Mouse (Mus musculus): ENCODE measurements around the gene Cox7a2.

Gene Cox7a2

DNA sequence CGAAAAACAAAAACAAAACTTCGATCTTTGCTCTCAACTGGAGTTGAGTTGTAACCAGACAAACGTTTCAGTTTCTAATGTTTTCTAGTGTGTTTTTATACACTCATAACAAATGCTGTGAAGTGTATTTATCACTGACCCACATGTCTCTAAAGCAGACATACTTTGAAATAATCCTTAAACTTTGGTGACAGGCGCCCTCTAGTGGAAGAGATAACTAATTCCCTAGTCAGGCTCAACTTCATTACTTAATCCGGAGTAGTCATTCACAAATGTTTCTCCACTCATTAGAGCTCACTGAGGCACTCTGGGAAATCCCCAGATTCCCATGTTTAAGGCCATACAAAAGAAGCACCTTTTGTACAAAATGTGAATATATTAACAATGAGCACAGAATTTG lies 36.6 kb downstream of the Cox7a2 start:
- DNase-seq, result peak in 1 of 2 experiments; percentile 16

DNA sequence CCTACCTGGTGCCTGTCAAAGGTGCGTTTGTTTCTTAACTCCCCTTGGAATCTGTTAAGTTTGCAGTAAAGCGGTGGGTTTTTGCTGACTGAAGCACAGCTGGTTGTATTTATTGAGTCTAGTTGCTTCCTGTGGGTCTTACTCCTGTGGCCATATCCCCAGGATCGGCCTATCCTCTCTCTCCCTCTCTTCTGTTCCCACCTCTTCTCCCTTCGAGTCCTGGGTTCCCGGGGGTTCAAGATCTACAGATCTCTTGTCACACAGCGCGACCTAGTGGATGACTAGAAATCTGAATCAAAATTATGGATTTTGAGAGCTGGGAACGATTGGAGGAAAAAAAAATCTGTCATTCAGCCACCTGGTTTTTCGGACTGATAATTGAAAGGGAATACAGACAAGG lies 38.6 kb downstream of the Cox7a2 start:
- peak in 1 of 2 experiments; percentile 42 for DNase-seq

DNA sequence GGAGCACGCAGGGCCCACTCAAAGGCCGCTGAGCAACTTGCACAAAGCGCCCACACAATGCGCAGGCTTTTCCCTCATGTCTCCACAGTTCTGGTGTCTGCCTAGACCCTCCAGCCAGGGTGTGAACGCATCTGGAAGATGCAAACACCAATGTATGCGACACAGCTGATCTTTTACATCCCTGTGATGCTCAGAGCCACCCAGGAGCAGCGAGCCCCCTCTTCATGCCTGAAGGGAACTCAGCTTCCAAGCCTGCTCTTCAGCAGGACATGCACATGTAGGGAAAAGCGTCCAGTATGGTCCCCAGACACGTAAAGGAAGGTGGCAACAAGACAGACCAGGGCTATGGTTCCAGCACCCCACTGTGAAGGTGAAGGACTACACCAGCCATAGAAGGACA lies 39.5 kb downstream of the Cox7a2 start:
- DNase-seq, result no peak

DNA sequence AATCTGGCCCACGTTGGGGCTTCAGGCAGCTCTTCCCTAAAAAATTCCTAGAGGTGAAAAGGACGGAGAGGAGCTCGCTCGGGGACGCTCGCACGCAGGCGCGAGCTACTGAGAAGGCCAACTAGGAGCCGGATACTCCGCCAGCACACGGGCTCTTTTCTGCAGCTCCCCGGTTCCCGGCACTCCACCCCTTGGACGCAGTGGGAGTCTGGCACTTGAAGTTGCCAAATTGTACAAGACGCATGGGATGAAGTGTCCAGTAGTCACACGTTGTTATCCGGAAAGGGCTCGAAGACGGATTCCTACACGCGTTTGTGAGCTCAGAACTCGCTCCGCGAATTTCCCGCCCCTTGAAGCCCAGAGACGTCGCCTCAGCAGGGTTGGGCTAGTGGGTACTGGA lies 40.2 kb downstream of the Cox7a2 start:
- peak; percentile 5 to 46 for DNase-seq

DNA sequence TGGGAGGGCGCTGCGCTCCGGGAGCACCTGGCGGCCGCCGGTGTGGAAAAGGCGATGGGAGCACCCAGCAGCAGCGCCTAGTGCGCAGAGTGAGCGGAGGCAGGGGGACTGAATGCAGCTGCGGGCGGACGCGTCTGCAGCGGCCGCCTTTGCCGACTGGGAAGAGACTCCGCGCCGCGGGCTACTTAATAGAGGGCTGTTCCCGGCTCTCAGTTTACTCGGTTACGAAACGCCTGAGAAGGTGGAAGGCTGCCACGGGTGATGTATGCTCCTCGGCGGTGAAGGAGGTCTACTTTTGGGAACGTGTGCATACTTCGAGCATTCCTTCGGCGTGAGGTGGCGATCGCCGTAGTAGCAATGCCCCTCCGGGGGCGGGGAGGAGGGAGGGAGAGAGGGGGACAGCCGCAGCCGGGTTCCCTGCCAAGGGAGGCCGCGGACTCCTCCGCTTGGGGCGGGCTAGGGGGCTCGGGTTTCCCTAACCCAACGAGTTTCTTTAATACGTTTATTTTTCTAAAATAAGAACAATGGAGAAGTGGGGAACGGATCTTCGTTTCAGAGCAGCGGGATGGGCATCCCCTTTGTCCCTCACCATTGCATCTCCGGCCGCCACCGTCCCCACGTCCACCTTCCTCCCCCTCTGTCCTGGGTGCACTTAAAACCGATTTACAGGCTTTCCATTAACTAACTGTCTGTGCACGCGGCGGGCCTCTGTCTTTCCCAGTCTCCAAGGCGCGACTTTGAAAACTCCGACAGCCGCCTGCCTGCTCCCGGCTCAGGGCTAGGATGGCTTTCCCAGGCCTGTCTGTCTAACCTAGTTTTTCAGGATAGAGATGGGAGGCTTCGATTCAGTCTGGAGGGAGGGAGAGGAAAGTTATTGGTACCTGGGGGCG lies 41.0 kb downstream of the Cox7a2 start, which contains the start of gene Col12a1:
Col12a1 (minus strand) TSS at position 351 of the 890 bp plus-strand sequence.
- DNase-seq, result peak; percentile 91 to 93

DNA sequence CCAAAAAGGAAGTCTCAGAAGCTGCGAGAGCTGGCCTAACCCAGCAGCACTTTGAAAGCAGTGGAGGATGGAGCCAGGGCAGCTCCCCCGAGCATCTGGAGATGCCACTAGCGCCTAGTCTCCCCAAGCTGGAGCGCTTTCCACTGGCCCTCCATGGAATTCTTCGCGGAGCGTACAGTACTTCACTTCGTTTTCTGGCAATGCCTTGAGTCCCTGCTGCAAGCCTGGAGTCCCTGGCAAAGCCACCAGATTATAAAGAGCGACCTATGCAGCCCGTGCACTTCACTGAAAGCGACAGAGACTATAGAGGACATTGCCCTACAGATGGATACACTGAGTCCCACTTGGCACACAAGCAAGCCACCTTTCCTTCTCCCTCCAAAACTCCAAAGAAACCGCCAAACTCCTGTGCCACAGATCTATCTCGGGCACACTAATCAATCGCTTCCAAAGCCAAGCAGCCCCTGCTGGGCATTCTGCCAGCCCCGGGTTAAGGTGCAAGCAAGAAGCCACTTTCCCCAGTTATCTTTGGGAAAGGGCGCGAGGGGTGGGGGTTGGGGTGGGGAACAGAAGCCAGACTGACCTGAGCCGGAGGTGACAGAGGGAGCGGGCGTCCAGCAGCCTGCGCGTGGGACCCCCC lies 41.7 kb downstream of the Cox7a2 start:
- peak; percentile 6 to 10 for DNase-seq

DNA sequence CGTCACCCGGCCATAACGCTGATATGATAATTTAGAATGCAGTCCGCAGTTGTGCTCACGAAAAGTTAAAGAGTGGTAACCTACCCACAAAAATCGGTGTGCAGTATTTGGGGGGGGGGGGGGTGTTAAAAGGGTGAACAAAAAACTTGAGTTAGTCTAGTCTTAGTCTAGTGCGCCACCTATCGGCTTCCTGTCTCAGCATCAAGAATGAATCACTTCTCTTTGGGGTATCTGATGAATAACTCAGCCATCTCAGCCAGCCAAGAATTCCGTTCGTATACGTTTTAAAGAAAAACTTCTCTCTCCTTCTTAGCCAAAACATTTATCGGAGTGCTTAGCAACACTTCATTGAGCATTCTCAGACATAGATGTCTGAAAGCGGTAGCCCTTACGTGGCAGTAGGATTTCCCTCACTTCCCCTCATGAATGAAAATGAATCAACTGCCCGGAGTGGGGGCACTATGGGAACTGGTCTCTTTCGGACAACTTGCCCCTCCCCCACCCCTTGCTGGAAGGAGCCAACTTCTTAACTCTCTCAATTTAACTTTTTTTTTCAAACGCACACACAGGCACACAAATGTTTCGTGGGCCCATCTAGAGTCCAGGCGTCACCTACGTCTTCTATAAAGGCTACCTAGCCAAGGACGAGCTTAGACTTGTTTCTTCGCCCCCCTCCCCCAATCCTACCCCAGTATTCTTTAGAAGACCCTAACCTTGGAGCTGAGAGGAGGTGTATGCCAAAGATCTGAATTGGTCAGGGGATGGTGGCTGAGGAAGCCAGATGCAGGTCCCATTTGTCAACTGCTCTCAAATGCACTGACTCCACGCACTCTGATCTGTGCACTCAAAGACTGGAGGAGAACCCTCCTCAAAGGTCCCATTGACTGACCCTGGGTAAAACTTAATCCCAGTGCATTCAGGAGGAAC lies 42.5 kb downstream of the Cox7a2 start:
- peak; percentile 46 to 69 for DNase-seq

DNA sequence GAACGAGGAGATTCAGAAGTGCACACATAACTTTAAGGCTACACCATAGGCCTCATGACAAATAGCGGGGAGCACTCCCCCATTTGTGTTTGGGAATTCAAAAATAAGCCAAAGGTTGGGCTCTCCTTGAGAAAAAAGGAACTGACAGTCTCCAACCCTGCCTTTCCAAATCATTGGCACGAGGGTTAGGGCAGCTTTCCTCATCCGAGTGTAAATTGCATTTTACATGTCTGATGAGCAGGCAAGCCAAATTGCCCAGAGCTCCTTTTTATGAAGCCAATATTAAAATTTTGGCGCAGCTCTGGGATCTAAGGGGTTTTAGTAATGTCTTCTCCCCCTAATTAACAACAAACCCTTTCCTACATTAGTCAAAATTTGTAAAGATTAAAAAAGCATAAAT lies 43.2 kb downstream of the Cox7a2 start:
- no peak for DNase-seq

DNA sequence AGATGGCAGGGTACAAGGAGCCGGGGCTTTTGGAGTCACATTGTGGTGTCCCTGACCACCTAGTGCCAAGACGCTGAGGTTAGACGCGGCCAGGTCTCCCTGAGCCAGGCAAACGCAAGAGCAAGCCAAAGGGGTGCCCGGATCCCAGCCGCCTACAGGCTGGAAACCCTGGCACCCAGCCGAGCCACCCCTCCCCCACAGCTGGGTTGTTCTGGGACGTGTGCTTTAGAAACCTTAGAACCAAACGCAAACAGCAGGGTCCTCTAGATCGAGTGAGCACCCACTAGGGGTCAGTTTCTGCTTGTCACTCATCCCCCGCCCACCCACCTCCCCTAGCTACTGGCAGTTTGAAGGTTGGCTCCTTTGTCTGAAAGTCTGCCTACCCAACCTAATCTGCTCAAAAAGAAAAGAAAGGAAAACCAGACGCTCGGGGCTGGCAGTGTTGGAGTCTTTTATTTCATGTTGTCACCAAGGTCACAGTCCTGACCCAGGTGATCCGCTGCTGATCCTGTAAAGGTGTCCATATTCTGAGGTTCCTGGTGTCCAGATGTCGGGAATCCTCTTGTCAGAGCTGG lies 45.1 kb downstream of the Cox7a2 start:
- DNase-seq, result peak; percentile 62 to 78

Measured in lung, adult 18-20 months (tissue).